Mouse (Mus musculus) cerebellum, adult 2 months (tissue): ENCODE measurements around the gene Klhl32.

ENCODE experiments used
- CTCF ChIP-seq: fragments of 200-500 bp; IDR thresholded peaks from 2 replicates; pipeline ENCODE4 v1.5.1; 2011; ENCODE audit warnings: low read depth, mild to moderate bottlenecking, control low read depth, low read length, moderate library complexity, borderline replicate concordance; ENCODE audit not compliant: insufficient read depth
- POLR2A ChIP-seq: fragments of 200-500 bp; IDR thresholded peaks from 2 replicates; pipeline ENCODE4 v1.6.1; 2011; ENCODE audit warnings: low read length, control low read depth, borderline replicate concordance; ENCODE audit not compliant: insufficient read depth

DNA sequence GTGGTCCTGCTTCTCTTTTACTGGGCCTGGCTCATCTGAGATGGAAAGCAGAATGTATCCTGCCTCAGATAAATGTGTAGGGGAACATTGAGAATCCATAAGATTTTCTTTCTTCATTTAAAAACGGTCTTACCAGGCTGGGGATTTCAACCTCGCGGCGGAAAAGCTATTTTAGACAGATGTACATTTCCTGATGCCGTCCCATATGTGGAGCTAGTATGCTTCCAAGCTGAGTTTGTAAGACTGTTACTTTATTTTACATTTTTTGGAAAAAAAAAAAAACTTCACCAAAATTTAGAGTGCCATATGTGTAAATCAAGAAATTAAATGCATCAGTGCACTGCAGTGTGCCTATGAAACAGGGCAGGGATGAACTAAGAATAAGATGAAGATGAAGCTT is 5.4 kb downstream of the Klhl32 start:
- TF ChIP-seq POLR2A: no peak
- TF ChIP-seq CTCF: no peak
